Mouse (Mus musculus): Measurements from ENCODE around the gene Wdr90. TPM values are rescaled to one million over a fixed set of nuclear protein-coding genes. Genes with fewer than 3 reads are reported as not detected.

Wdr90 gene
- total RNA-seq (2014; rRNA removed) (29.8 and 40.2 TPM in 2 replicates), polyA plus RNA-seq (2015; fragmentation: Nextera tagmentation; extraction: Ambion mirVana) (8.0 and 13.2 TPM in 2 replicates)

DNA sequence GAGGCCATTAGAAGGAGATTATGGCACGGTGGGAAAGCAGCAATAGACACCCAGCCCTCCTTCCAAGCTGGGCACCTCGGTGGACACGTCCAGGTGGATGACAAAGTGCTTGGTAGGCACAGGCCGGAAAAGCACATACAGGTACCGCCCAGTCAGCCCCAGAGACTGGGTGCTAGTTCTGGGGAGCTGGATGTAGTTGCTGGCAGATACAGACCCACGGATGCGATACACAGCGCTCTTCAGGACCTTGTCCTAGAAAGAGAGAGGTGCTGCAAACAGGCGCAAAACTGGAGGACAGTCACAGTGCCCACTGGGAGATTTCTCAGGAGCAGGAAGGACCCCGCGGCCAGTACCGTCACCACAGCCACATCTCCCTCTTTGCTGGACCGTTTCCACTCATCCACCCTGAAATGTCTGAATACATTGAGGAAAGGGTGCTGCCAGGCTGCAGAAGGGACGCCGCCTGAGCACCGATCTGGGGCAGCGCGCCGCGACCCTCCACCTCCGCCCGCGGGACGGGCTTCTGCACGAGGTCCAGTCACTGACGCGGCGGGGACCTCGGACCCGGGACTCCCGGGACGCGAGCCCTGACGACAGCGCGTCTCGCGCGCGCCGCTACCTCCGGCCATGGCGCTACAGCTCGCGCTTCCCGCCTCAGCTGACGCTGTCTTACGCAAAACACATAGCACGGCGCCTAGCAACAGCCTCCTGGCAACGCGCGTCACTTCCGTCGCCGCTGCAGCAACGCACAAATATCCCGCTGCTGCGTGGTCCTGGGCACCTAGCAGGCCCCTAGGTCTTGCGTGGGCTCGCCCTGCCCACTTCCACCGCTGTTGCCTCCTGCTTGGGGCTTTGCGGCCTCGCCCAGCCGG, at the start of gene Wdr90:
Gene Wdr90, minus strand, starts transcription at position 670 of the 872 bp plus-strand sequence.
- WGBS: 5% methylated on average over 65 of the region's 65 CpGs
- H3K9me3 ChIP-seq (ENCODE audit: low read length): no peaks in the 10 kb centered on the region
- TF ChIP-seq CTCF (IDR thresholded peaks at IDR 0.05; ENCODE audit: low read depth): peak; percentile 51

GRCm38 (mm10) chr17:25907640-25908039, 46.3 kb upstream of the Wdr90 start:
- Histone ChIP-seq H3K9ac (no peak overlapping the region), H3K27ac (ENCODE audit: low read depth, low read length) (no peak overlapping the region), H3K36me3 (ENCODE audit: insufficient read depth) (no peaks in the 10 kb centered on the region), H3K27me3 (ENCODE audit: insufficient read depth, low read length) (no peaks in the 10 kb centered on the region), H3K4me3 (ENCODE audit: low read depth, low read length) (no peak overlapping the region), H3K4me2 (ENCODE audit: low read depth) (no peak overlapping the region), H3K4me1 (ENCODE audit: insufficient read depth) (no peaks in the 10 kb centered on the region), H3K9me3 (ENCODE audit: low read length) (no peaks in the 10 kb centered on the region)
- TF ChIP-seq CTCF (IDR thresholded peaks at IDR 0.05; ENCODE audit: low read depth): no peak
- 81% methylated on average over 2 of the region's 2 CpGs for WGBS
- no peak for ATAC-seq
- no peak for DNase-seq

More for the DNA sequence above, at the start of gene Wdr90:
- Histone ChIP-seq H3K4me2 (ENCODE audit: low read depth) (peak within 1 kb of the TSS; percentile 87), H3K36me3 (ENCODE audit: insufficient read depth) (no peaks in the 10 kb centered on the region; the same call in 1 of the 2 replicates), H3K4me3 (ENCODE audit: low read depth, low read length) (peak within 1 kb of the TSS; percentile 71), H3K9ac (peak within 1 kb of the TSS; percentile 81), H3K27ac (ENCODE audit: low read depth, low read length) (peak within 1 kb of the TSS; percentile 91), H3K4me1 (ENCODE audit: insufficient read depth) (peaks cover 12% of the 10 kb centered on the region), H3K27me3 (ENCODE audit: insufficient read depth, low read length) (no peaks in the 10 kb centered on the region)
- ATAC-seq: peak; percentile 99
- peak; percentile 97 for DNase-seq

DNA sequence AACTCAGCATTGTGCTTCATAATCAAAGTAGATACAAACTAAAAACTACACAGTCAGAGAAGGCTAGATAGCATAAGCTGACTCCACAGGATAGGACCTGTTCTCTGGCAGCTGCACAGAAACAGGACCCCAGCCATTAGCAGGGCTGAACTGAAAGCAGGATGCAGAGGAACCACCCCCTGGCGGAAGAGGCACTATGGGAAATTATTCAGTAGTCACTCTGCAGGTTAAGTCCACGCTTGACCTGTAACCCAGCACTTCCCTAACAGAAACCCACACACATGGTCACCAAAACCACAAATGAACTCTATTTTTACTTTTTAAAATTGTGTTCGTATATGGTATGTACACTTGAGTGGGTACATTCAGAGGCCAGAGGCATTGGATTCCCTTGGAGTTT, 41.8 kb upstream of the Wdr90 start:
- DNase-seq (no peak), ATAC-seq (no peak)
- Histone ChIP-seq H3K4me3 (ENCODE audit: low read depth, low read length) (no peak overlapping the region), H3K27me3 (ENCODE audit: insufficient read depth, low read length) (no peaks in the 10 kb centered on the region), H3K4me1 (ENCODE audit: insufficient read depth) (no peaks in the 10 kb centered on the region), H3K36me3 (ENCODE audit: insufficient read depth) (no peaks in the 10 kb centered on the region), H3K4me2 (ENCODE audit: low read depth) (no peak overlapping the region), H3K9ac (no peak overlapping the region), H3K9me3 (ENCODE audit: low read length) (no peaks in the 10 kb centered on the region), H3K27ac (ENCODE audit: low read depth, low read length) (no peak overlapping the region)
- TF ChIP-seq CTCF (IDR thresholded peaks at IDR 0.05; ENCODE audit: low read depth): no peak
- WGBS: 92% methylated on average over 3 of the region's 3 CpGs

GRCm38 (mm10) chr17:25900193-25900592, 38.9 kb upstream of the Wdr90 start:
- ATAC-seq (no peak), DNase-seq (no peak)
- Histone ChIP-seq H3K4me2 (ENCODE audit: low read depth) (no peak overlapping the region), H3K4me3 (ENCODE audit: low read depth, low read length) (no peak overlapping the region), H3K9ac (no peak overlapping the region), H3K27ac (ENCODE audit: low read depth, low read length) (no peak overlapping the region), H3K36me3 (ENCODE audit: insufficient read depth) (no peaks in the 10 kb centered on the region), H3K27me3 (ENCODE audit: insufficient read depth, low read length) (no peaks in the 10 kb centered on the region), H3K9me3 (ENCODE audit: low read length) (no peaks in the 10 kb centered on the region), H3K4me1 (ENCODE audit: insufficient read depth) (no peaks in the 10 kb centered on the region)
- WGBS: 97% methylated on average over 1 of the region's 1 CpGs
- peak; percentile 8; the same call in 1 of the 2 replicates for TF ChIP-seq CTCF (IDR thresholded peaks at IDR 0.05; ENCODE audit: low read depth)

GRCm38 (mm10) chr17:25895891-25896290, 34.6 kb upstream of the Wdr90 start:
- Histone ChIP-seq H3K27me3 (ENCODE audit: insufficient read depth, low read length) (no peaks in the 10 kb centered on the region), H3K9ac (no peak overlapping the region), H3K9me3 (ENCODE audit: low read length) (no peaks in the 10 kb centered on the region), H3K36me3 (ENCODE audit: insufficient read depth) (no peaks in the 10 kb centered on the region), H3K4me3 (ENCODE audit: low read depth, low read length) (no peak overlapping the region), H3K4me1 (ENCODE audit: insufficient read depth) (no peaks in the 10 kb centered on the region), H3K27ac (ENCODE audit: low read depth, low read length) (no peak overlapping the region), H3K4me2 (ENCODE audit: low read depth) (no peak overlapping the region)
- no peak for DNase-seq
- TF ChIP-seq CTCF (IDR thresholded peaks at IDR 0.05; ENCODE audit: low read depth): no peak
- ATAC-seq: no peak
- 71% methylated on average over 12 of the region's 12 CpGs for WGBS

DNA sequence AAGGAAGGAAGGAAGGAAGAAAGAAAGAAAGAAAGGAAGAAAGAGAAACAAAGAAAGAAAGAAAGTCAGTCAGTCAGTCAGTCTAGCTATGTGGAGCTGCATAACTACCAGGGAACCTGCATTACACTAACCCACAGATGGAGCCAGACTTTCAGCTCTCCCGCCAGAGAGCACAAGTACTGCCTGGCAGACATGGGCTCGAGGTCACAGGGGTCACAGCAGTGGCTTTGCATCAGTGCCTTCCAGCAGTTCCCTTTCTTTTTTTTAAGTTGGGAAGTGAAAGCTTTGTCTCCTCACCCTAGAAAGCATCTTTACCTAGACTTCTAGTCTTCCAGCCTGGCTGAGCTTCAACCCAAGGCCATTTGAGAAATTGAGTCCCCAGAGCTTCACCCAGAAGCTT, 34.1 kb upstream of the Wdr90 start:
- no peaks in the 10 kb centered on the region for H3K27me3 ChIP-seq (ENCODE audit: insufficient read depth, low read length)
- TF ChIP-seq CTCF (IDR thresholded peaks at IDR 0.05; ENCODE audit: low read depth): no peak
- no peaks in the 10 kb centered on the region for H3K9me3 ChIP-seq (ENCODE audit: low read length)
- no peak overlapping the region for H3K4me3 ChIP-seq (ENCODE audit: low read depth, low read length)
- no peak overlapping the region for H3K4me2 ChIP-seq (ENCODE audit: low read depth)
- WGBS: 36% methylated on average over 2 of the region's 2 CpGs
- H3K4me1 ChIP-seq (ENCODE audit: insufficient read depth): no peaks in the 10 kb centered on the region
- DNase-seq: no peak
- ATAC-seq: no peak
- no peaks in the 10 kb centered on the region for H3K36me3 ChIP-seq (ENCODE audit: insufficient read depth)
- no peak overlapping the region for H3K9ac ChIP-seq
- no peak overlapping the region for H3K27ac ChIP-seq (ENCODE audit: low read depth, low read length)

DNA sequence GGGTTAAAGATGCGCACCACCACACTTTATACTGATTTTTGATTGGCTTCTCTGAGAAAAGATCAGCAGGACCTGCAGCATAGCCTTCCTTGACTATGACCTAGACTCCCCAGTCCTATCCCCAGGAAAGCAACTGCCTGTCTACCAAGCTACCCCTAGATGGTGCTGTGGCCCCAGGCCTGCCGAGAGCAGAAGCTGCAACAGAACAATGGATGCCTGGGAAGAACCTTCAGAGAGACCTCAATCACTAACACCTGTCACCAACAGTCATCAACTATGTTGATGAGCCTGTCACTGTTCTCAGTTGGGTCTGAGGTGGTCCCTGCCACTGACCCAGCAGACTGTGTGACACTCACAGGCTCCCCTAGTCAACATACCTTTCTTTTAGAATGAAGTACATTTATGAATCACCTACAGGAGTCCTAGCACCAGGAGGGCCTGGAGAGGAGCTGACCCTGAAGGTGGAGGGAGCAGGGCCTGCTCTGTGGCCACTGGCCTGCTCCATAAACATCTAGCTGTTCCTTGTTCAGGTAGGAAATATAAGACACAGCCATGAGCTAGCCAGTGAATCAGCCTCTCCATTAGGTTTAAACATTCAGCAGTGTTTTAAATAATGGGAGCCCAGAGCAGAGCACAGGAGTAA, 32.8 kb upstream of the Wdr90 start:
- 0 out of 2 replicates have a peak, but pooled peaks cover 7% of the 10 kb centered on the region for H3K36me3 ChIP-seq (ENCODE audit: insufficient read depth)
- peak overlapping the region; percentile 67; the same call in 1 of the 2 replicates for H3K27ac ChIP-seq (ENCODE audit: low read depth, low read length)
- H3K4me1 ChIP-seq (ENCODE audit: insufficient read depth): no peaks in the 10 kb centered on the region
- H3K4me3 ChIP-seq (ENCODE audit: low read depth, low read length): no peak overlapping the region
- WGBS: 34% methylated on average over 2 of the region's 2 CpGs
- ATAC-seq (peak; percentile 94), DNase-seq (peak; percentile 78)
- no peaks in the 10 kb centered on the region for H3K9me3 ChIP-seq (ENCODE audit: low read length)
- TF ChIP-seq CTCF (IDR thresholded peaks at IDR 0.05; ENCODE audit: low read depth): peak; percentile 92
- H3K27me3 ChIP-seq (ENCODE audit: insufficient read depth, low read length): no peaks in the 10 kb centered on the region
- H3K4me2 ChIP-seq (ENCODE audit: low read depth): no peak overlapping the region
- H3K9ac ChIP-seq: no peak overlapping the region

Measured in forebrain, postnatal 0 days (tissue).